Mouse (Mus musculus) liver, embryonic 14.5 days (tissue): ENCODE results near the gene Slc1a2. TPM values are rescaled to one million over a fixed set of nuclear protein-coding genes. Genes with fewer than 3 reads are reported as not detected.

Source experiments
- ATAC-seq: fragments of 200-750 bp; cut with Nextera tagmentation; 2 replicates; pipeline ENCODE4 v1.8.0; 2017; ENCODE audit warnings: moderate number of reproducible peaks, mild to moderate bottlenecking, moderate library complexity; ENCODE audit not compliant: insufficient read depth
- DNase-seq, 3 experiments: peaks; one replicate each; pipeline ENCODE4 v3.0.0-alpha.2; 2012 to 2013; ENCODE audit warnings: low read depth in 3 of 3, low spot score in 3 of 3
- H3K27ac ChIP-seq: fragments of 300-500 bp; sonication (generic); 2 replicates; pipeline ENCODE4 v1.5.1; 2014; ENCODE audit warnings: moderate library complexity, mild to moderate bottlenecking, control low read depth, inconsistent platforms
- H3K27me3 ChIP-seq: fragments of 300-500 bp; sonication (generic); 2 replicates; pipeline ENCODE4 v1.6.1; 2014; ENCODE audit warnings: mild to moderate bottlenecking, low read length, moderate library complexity; ENCODE audit not compliant: control insufficient read depth, insufficient read depth
- H3K36me3 ChIP-seq: fragments of 300-500 bp; sonication (generic); replicated peaks from 2 replicates; pipeline ENCODE4 v1.6.1; 2014; ENCODE audit warnings: low read depth; ENCODE audit not compliant: control insufficient read depth, insufficient read depth
- H3K4me1 ChIP-seq, 2 experiments: fragments of 200-500 bp in 1 of 2; fragments of 300-500 bp in 1 of 2; sonication (generic) in 1 of 2; replicated peaks; 2 replicates each; pipeline ENCODE4 v1.6.1; 2012 to 2014; ENCODE audit warnings: antibody characterized with exemption in 1 of 2, inconsistent platforms in 1 of 2, low read length in 1 of 2; ENCODE audit not compliant: control insufficient read depth in 2 of 2, insufficient read depth in 2 of 2
- H3K4me2 ChIP-seq: fragments of 300-500 bp; sonication (generic); 2 replicates; pipeline ENCODE4 v1.6.1; 2014; ENCODE audit warnings: low read depth, mild to moderate bottlenecking, control low read depth, moderate library complexity
- H3K4me3 ChIP-seq, 2 experiments: fragments of 200-500 bp in 1 of 2; fragments of 300-500 bp in 1 of 2; sonication (generic) in 1 of 2; 2 replicates each; pipeline ENCODE4 v1.5.1; 2012 to 2014; ENCODE audit warnings: low read depth in 2 of 2, low read length in 2 of 2, mild to moderate bottlenecking in 2 of 2, control low read depth in 1 of 2, inconsistent platforms in 1 of 2, moderate library complexity in 1 of 2; ENCODE audit not compliant: insufficient read depth in 1 of 2
- H3K9ac ChIP-seq: fragments of 300-500 bp; sonication (generic); replicated peaks from 2 replicates; pipeline ENCODE4 v1.6.1; 2014; ENCODE audit warnings: mild to moderate bottlenecking, control low read depth, moderate library complexity
- H3K9me3 ChIP-seq: fragments of 300-500 bp; sonication (generic); 2 replicates; pipeline ENCODE4 v1.6.1; 2016; ENCODE audit warnings: low read length, mixed read lengths; ENCODE audit not compliant: control insufficient read depth
- CTCF ChIP-seq: IDR thresholded peaks from 2 replicates; pipeline ENCODE4 v1.5.1; 2016; ENCODE audit warnings: antibody characterized with exemption, low read depth, control low read depth
- EP300 ChIP-seq: IDR thresholded peaks from 2 replicates; pipeline ENCODE4 v1.6.1; 2016; ENCODE audit warnings: antibody characterized with exemption, low read depth
- WGBS: fragments of 180-500 bp; shearing (Covaris S2); extraction: QIAGEN DNeasy Blood & Tissue Kit; methylation state at CpG from one replicate; pipeline ENCODE4 v1.1.7; 2014; ENCODE audit not compliant: insufficient replicate concordance; 5-methylcytosine and 5-hydroxymethylcytosine counted together
- polyA plus RNA-seq, 2 experiments: library from polyadenylated mRNA; depleted of rRNA in 1 of 2; stranded (reverse) in 1 of 2; unstranded in 1 of 2; fragments of >200 nt; fragmentation: Nextera tagmentation in 1 of 2; extraction: Ambion mirVana in 1 of 2; gene quantifications; 2 replicates each; pipeline versions ENCODE4 v1.2.1 to v1.2.3; 2012 to 2014

Slc1a2 gene
- polyA plus RNA-seq (2012; rRNA removed): 0.29 and 0.44 TPM in 2 replicates
- polyA plus RNA-seq (2014; fragmentation: Nextera tagmentation; extraction: Ambion mirVana): 0.45 and 1.0 TPM in 2 replicates

DNA sequence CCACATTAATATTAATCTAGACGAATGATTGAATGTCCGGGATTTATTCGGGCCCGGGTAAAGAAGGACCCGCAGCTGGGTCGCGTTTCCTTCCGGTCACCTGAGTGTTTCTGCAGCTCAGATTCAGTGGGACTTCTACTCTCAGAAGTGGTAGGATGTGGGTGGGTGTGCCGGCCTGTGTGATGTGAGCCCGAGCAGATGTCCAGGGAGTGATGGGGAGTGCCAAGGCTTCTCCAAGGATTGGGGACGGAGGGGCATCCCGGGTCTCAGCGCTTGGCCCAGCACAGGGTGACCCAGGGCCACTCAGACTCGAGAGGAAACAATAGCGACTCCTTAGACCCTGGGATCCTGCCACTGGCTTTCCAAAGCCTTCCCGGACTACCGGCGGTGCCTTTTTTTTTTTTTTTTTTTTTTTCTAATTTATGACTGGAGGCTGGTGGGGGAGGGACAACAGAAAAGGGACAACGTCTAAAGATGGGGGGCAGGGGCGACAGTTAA is at the start of gene Slc1a2:
Gene Slc1a2 (plus strand): TSS at position 497 of the 498 bp plus-strand sequence.
- WGBS: 4% methylated on average over 20 of the region's 20 CpGs
- no peaks in the 10 kb centered on the region for H3K4me1 ChIP-seq
- peaks cover 37% of the 10 kb centered on the region for H3K27me3 ChIP-seq
- H3K36me3 ChIP-seq: no peaks in the 10 kb centered on the region
- no peak within 1 kb of the TSS for H3K27ac ChIP-seq
- H3K4me2 ChIP-seq: peak within 1 kb of the TSS; percentile 59
- no peaks in the 10 kb centered on the region for H3K9me3 ChIP-seq
- no peak for DNase-seq
- H3K9ac ChIP-seq: no peak within 1 kb of the TSS
- TF ChIP-seq EP300: no peak
- no peak for TF ChIP-seq CTCF
- ATAC-seq: no peak
- H3K4me3 ChIP-seq: peak within 1 kb of the TSS; percentile 21 to 34; a peak in 3 of 4 replicates

DNA sequence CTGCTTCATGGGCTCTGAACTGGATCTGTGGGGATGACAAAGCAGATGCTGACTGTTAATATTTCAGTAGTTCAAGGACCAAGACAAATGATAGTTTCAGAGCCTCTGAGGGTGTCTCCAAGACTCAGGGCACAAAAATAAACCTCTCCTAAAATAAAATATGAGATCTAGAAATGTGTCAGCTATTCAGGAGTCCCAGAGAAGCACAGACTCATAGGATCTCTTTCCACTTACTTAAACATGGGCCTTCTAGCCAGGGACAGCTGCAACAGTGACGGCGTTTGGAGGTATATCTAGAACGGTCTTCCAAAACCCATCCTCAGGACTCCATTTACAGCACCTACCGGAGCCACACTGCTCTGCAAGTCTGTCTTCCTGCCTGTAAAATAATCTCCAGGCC is 48.0 kb upstream of the Slc1a2 start:
- H3K9ac ChIP-seq: no peak overlapping the region
- H3K36me3 ChIP-seq: no peaks in the 10 kb centered on the region
- H3K4me2 ChIP-seq: no peak overlapping the region
- DNase-seq (no peak), ATAC-seq (no peak)
- H3K4me1 ChIP-seq: no peaks in the 10 kb centered on the region
- no peaks in the 10 kb centered on the region for H3K9me3 ChIP-seq
- H3K27me3 ChIP-seq: no peaks in the 10 kb centered on the region
- H3K27ac ChIP-seq: no peak overlapping the region
- WGBS: 80% methylated on average over 4 of the region's 4 CpGs
- no peak overlapping the region for H3K4me3 ChIP-seq
- no peak for TF ChIP-seq EP300
- no peak for TF ChIP-seq CTCF

- no peak for DNase-seq
- H3K4me3 ChIP-seq: no peak overlapping the region
- H3K4me1 ChIP-seq: no peaks in the 10 kb centered on the region
- no peak overlapping the region for H3K4me2 ChIP-seq
- no peaks in the 10 kb centered on the region for H3K9me3 ChIP-seq
- no peak for TF ChIP-seq CTCF
- no peak for TF ChIP-seq EP300
- 11% methylated on average over 2 of the region's 2 CpGs for WGBS
- H3K27ac ChIP-seq: no peak overlapping the region
- H3K36me3 ChIP-seq: no peaks in the 10 kb centered on the region
- ATAC-seq: no peak
- no peaks in the 10 kb centered on the region for H3K27me3 ChIP-seq
- H3K9ac ChIP-seq: no peak overlapping the region
Observed at GRCm38 (mm10) chr2:102616637-102617036, 41.8 kb upstream of the Slc1a2 start.

DNA sequence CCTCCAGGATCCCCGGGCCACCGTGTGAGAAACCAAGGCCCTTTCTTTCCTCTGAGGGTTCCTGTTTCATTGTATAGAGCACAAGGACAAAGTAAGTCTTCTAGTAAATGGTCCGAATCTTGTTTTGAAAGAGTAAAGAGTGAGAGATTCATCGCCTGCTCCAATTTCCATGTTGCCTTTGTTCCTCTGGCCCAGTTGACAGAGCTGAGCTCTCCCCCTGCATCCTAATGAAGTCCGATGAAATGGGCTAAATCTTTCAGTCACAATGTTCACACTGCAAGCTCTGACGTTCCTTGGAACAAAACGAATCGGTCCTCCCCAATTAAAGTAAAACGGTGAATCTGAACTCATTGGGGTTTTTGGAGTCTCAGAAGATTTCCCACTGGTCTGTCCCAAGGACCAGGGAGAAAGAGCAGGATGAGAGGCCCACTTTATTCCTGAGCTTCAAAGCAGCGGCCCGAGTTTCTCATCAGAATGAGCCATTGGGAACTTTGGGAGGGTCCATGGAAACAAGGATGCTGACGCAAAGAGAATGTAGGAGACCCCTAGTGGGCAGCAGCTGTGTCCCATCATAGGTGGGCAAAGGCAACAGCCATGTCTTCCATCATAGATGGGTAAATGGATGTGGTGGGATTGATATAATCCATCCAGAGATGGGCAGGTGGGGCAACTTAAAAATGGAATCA is 37.6 kb upstream of the Slc1a2 start:
- no peaks in the 10 kb centered on the region for H3K27me3 ChIP-seq
- H3K4me1 ChIP-seq: no peaks in the 10 kb centered on the region
- 65% methylated on average over 12 of the region's 12 CpGs for WGBS
- no peak overlapping the region for H3K4me2 ChIP-seq
- TF ChIP-seq EP300 (no peak), CTCF (no peak)
- H3K9ac ChIP-seq: no peak overlapping the region
- H3K4me3 ChIP-seq: no peak overlapping the region
- no peaks in the 10 kb centered on the region for H3K36me3 ChIP-seq
- no peak for ATAC-seq
- no peaks in the 10 kb centered on the region for H3K9me3 ChIP-seq
- DNase-seq: no peak
- no peak overlapping the region for H3K27ac ChIP-seq

GRCm38 (mm10) chr2:102622176-102622575 is 36.3 kb upstream of the Slc1a2 start:
- Histone ChIP-seq H3K4me2 (no peak overlapping the region), H3K36me3 (no peaks in the 10 kb centered on the region), H3K27ac (no peak overlapping the region), H3K4me3 (no peak overlapping the region), H3K4me1 (no peaks in the 10 kb centered on the region), H3K9me3 (no peaks in the 10 kb centered on the region), H3K9ac (no peak overlapping the region), H3K27me3 (no peaks in the 10 kb centered on the region)
- DNase-seq: no peak
- 65% methylated on average over 5 of the region's 5 CpGs for WGBS
- ATAC-seq: no peak
- TF ChIP-seq CTCF (no peak), EP300 (no peak)
